Mouse (Mus musculus) layer of hippocampus, adult 11-12 months (tissue): ENCODE data around the gene Wdr26.

Source experiments
- DNase-seq: peaks from one replicate; pipeline ENCODE4 v3.0.0; 2022; ENCODE audit warnings: low spot score

Wdr26 gene

GRCm38 (mm10) chr1:181167816-181168215, 44.0 kb downstream of the Wdr26 start:
- DNase-seq = no peak

GRCm38 (mm10) chr1:181151541-181151940, 60.3 kb downstream of the Wdr26 start:
- no peak for DNase-seq

- peak; percentile 93 for DNase-seq
Measured at GRCm38 (mm10) chr1:181150827-181151534, 60.8 kb downstream of the Wdr26 start.

- no peak for DNase-seq
Measured at GRCm38 (mm10) chr1:181150431-181150826, 61.4 kb downstream of the Wdr26 start.

- DNase-seq = no peak
Measured at GRCm38 (mm10) chr1:181149373-181150017, 62.3 kb downstream of the Wdr26 start.

- no peak for DNase-seq
Measured at GRCm38 (mm10) chr1:181148540-181148939, 63.3 kb downstream of the Wdr26 start.

GRCm38 (mm10) chr1:181146187-181146586, 65.6 kb downstream of the Wdr26 start:
- no peak for DNase-seq

- DNase-seq = no peak
Measured at GRCm38 (mm10) chr1:181144966-181145365, 66.8 kb downstream of the Wdr26 start.

GRCm38 (mm10) chr1:181143950-181144836, 67.6 kb downstream of the Wdr26 start, which contains the start of the genes Nvl and Cnih4:
Gene Nvl, minus strand, starts transcription at chr1:181144204.
Gene Cnih4, plus strand, starts transcription at chr1:181144693.
- DNase-seq = peak; percentile 93

- DNase-seq = no peak
Measured at GRCm38 (mm10) chr1:181143609-181143949, 68.2 kb downstream of the Wdr26 start.

- DNase-seq = no peak
Measured at GRCm38 (mm10) chr1:181138730-181139129, 73.1 kb downstream of the Wdr26 start.

GRCm38 (mm10) chr1:181131915-181132314, 79.9 kb downstream of the Wdr26 start:
- DNase-seq = no peak

- DNase-seq = no peak
Measured at GRCm38 (mm10) chr1:181126766-181127165, 85.0 kb downstream of the Wdr26 start.

- DNase-seq = no peak
Measured at GRCm38 (mm10) chr1:181125916-181126315, 85.9 kb downstream of the Wdr26 start.

- DNase-seq = no peak
Measured at GRCm38 (mm10) chr1:181124145-181124544, 87.7 kb downstream of the Wdr26 start.
